Mouse (Mus musculus) gastrocnemius, adult 18-20 months (tissue): ENCODE data around the gene Tmem87b. TPM values are rescaled to one million over a fixed set of nuclear protein-coding genes. Genes with fewer than 3 reads are reported as not detected.

Source experiments
- DNase-seq: peaks from one replicate; pipeline ENCODE4 v3.0.0; 2021; ENCODE audit warnings: low spot score
- total RNA-seq, 2 experiments: library from RNA; stranded (reverse); gene quantifications; 2 replicates each; pipeline ENCODE4 v1.2.3; 2021

Gene Tmem87b
- total RNA-seq, 2 experiments from 2014 or later, result 13.3 to 14.9 TPM

DNA sequence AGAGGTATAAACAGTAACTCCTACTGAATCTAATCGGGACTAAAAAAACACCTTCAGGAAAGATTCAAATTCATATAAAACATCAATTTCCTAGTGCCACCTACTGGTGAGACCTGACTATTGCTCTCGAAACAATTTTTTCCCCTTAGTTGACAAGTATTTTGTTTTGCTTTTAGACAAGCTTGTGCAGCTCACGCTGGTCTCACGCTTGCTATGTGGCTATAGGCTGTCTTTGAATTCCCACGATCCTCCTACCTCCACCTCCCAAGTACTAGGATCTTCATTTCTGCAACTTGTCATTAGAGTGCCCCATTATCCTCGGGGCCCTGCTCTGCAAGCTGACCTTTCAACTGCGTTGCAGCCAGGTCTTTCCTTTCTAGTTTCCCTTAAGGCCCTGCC, 532 bp upstream of the Tmem87b start:
- DNase-seq, result peak; percentile 75

DNA sequence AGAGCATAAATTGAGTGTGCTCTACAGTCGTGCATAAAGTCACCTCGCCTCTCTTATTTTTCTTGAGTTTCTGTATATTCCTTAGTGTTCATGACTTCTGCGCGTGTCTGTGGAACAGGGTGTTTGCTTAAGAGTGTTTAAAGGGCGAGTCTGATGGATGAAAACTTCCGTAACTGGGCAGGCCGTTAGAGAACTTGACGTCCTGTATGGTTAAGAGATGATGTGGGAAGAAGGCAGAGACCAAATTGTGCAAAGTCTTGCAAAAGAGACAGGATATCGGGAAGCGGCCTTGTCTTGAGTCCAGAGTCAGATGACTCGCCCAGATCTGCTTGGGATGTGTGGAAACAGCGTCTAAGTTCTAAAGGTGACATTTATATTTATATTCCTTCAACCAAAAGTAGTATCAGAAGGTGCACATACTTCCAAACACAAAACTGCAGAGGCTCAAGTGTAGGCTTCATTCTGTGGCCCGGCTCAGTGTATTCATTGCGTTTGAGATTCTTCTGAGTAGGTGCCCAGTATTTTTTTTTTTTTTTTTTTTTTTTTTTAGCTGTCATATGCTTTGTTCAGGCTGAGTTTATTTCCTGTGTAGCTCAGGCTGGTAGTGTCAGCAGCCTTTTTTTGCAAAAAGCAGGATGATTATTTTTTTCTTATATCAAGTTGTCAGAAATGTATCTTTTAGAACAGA, 1.2 kb downstream of the Tmem87b start:
- DNase-seq, result peak; percentile 18

DNA sequence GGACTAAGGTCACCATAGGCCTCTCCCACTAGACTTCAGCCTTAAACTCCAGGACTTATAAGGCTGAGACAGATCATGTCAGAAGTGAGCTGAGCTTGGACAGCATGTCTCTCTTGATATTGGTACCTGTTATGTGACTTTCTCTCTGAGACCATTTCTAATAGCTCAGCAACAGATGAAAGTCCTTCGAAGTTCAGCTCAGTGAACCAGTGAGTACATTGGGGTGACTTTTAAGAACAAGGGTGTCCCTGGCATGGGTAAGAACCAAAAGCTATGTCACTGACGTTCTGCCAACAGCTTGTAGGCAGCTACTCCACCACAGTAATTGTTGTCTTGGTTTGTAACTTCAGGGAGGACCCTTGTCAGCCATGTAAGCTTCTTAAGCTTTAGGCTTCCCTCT, 2.7 kb downstream of the Tmem87b start:
- no peak for DNase-seq

DNA sequence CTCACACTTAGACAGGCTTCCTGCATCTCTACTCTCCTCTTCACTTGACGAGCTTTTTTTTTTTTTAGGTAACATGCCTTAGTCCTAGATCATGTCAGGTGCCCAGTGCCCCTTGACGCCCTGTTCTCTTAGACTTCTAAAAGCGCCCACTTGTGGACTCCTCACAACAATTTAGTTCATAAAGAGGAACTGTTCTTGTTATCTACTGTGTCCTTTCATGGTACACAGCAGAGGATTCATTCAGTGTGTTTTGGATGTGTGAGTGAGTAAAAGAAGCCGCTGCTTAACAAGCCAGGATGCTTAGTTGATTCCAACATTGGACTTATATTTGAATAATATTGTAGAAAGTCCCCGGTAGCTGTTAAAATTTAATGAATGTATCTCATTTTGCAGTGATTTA, 6.0 kb downstream of the Tmem87b start:
- DNase-seq, result no peak

DNA sequence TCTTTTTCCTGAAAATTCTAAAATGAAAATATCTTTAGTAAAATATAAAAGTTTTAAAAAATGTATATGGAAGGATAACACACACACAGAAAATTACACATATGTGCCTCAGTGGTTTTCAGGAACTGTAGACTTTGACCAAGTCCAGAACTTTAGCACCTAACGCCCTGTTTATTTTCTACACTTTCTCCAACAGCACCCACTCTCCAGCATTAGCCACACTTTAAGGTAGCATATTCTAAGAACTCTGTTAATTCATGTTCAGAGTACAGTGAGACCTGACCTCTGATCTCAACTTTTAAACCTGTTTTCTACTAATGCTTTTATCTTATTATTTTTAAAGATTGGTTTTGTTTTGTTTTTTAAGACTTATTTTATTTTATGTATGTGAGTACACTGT, 9.9 kb downstream of the Tmem87b start:
- DNase-seq, result no peak

DNA sequence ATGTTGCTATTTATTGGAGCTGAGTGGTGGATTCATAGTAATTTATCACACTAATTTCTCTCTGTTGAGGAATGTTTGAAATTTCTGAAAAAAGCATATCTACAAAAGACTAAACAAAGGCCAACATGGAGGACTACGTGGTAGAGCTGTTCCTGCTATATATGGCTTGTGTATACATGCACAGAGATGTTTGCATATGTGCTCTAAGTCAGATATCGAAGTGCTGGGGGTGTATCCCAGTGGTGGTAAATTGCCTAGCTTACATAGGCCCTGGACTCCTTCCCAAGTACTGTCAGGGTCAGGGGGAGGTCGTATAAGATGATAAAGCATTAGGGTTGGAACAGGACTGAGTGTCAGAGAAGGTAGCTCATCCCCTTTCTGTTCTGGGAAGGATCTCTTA, 14.7 kb downstream of the Tmem87b start:
- no peak for DNase-seq

DNA sequence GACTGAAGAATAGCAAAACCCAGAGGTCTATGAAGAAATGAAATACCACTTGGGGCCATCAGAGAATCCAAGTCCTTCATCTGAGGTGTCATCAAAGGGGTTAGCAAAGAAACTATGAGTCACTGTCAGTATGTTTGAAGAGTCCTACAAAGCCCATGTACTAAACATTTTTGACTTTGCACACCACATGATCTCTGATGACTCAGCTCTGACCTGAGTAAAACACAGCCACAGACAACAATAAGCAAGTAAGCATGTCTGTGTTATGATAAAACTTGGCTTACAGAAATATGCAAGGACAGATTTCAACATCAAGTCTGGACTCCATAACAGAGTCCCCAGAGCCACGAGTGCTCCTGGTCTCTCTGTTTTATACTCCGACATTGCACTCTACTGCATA, 15.1 kb downstream of the Tmem87b start:
- no peak for DNase-seq

DNA sequence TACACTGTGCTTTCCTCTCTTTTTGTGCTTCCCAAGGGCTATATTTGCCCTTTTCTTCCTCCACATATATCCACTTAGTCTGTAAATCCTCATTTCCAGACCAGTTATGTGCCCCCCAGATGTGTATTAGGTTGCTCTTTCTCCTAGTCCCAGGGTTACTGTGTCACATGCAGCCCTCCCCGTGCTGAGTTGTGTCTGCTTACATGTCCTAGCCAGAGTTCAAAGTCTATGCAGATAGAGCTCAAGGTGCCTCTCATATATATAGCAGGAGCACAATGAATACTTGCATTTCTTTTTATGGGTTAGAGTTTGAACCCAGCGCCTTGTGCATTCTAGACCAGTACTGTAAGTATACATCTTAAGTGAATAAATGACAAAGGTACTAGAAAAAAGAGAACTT, 15.5 kb downstream of the Tmem87b start:
- no peak for DNase-seq

DNA sequence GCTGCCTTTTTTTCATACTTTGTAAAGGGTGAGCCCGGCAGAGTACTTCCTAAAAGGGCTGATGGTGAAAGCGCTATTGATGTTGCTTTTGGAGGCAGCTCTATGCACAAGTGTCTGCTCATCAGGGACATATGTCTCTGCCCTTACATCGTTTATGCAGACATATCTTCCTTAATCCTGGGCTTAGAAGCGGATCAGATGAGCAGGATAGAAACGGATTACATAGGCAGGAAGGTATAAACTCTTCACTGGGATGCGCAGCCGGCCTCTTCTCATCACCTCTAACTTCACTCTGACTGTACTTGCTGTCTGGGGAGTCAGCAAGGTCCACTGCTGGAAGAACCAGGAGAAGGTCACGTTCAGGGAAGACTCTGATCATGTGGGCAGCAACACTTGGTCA, 19.6 kb downstream of the Tmem87b start:
- no peak for DNase-seq

DNA sequence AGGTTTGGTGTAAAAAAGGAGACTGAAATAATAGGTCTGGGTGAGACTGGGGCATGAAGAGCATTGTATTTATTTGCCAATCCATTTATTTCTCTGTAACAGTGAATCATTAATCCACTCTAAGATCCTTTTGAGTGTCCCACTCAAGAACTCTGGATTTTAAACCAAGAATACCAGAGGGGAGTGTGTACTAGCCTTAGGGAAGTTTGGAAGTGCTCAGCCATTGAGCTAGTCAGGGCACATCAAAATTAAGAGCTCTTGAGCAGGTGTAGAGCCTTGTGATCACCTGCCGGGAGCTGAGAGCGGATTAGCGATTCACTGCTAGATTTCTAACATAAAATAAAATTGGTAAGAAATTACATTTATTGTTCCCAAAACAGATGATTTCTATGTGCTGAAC, 20.7 kb downstream of the Tmem87b start:
- no peak for DNase-seq

DNA sequence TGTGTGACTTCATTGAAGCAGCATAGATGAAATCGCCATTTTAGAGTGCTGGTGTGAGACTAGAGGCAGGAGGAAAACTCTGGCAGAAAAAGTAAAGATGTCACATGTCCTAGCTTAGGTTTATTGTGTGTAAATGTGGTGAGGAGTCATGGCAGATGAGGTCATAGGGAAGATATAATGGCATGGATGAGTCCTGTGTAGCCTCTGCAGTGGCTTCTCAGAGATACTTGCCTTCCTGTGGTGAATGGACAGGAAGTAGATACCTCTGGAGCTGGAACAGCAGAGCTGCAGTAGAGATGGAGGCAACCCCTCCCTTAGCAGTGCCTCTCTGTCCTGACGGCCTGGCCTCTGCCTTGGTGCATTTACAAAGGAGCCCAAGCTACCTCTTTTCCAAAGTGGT, 21.6 kb downstream of the Tmem87b start:
- no peak for DNase-seq

DNA sequence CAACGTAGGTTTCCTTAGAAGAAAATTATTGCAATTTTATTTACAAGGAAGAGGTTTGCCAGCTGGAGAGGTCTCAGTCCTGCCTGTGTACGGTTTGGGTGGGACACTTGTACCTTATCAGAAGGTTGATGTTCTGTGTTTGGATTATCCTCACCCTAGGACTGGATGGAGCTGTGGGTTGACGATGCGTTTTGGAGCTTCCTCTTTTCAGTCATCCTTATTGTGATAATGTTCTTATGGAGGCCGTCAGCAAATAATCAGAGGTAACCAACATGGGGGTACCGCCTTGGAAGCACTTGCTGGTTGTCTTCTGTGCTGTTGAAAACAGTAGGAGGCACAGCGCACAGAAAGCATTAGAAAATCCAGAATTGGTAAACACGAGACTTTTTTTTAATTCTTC, 24.5 kb downstream of the Tmem87b start:
- no peak for DNase-seq

DNA sequence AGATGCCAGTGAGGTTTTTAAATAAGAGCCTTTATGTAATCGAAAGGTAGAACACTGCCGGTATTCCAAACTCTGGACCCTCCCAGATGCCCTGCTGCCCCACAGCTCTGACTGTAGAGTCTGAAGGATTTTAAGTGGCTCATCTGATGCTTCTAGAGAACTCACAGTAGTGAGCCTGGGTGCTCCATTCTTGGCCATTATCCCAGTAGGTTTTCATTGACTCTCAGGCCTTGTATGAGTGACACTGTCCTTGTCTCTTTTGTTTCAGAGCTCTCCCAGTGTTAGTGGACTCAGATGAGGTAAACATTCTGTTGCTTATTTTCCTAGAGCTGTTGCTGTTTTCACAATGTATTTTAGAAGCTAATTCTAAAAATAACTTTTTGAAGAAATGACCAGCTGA, 32.1 kb downstream of the Tmem87b start:
- DNase-seq, result no peak

DNA sequence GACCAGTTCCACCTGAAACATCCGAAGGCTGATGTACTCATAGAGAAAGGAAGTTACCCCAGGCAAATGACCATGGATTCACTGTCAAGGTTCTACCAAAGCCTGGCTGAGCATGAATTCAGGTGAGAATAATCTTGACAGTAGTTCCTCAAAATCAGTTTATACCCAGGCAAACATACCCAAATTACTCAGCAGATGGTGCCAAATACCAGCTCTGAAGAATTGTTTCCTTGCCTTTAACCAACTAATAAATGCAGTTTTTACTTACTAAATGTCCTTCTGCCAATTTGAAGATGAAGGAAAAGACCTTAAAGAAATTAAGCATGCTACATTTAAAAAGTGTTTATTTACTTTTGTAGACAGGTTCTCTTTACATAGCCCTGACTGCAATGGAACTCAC, 38.8 kb downstream of the Tmem87b start:
- no peak for DNase-seq

DNA sequence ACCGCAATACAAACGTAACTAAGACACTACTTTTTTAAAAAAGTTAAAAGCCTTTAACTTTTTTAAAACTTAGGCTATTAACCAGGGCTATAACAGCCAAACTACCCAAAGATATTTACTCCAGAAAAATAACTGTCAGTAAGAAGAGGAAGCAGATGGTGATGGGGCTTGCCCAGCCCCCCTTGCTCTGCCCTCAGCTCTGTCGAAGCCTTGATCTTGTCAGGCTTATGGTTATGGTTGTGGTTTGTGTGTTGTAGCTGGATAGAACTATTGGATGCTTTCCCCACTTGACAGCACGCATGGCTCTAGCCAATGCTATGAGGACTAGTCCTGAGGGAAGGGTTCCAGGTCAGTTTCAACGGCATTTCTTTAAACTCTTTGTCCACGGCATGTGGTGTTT, 41.0 kb downstream of the Tmem87b start:
- no peak for DNase-seq

DNA sequence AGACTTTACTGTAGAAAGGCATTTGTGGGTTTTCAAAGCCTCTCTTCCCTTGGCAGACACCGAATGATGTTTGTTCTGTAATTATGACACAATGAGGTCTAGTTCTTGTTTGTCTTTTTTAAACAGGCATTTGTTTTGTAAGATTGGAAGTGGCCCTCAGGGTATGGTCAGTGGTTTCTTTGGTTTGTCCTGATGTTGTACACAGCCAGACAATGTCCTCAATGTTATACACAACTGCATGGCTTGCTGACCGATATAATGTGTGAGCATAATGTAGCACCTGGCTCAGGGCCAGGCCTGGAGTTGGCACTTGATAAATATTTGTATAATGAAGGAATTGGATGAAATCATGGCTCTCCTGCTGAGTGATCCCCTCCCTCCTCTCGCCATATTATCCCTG, 41.9 kb downstream of the Tmem87b start:
- DNase-seq, result no peak

DNA sequence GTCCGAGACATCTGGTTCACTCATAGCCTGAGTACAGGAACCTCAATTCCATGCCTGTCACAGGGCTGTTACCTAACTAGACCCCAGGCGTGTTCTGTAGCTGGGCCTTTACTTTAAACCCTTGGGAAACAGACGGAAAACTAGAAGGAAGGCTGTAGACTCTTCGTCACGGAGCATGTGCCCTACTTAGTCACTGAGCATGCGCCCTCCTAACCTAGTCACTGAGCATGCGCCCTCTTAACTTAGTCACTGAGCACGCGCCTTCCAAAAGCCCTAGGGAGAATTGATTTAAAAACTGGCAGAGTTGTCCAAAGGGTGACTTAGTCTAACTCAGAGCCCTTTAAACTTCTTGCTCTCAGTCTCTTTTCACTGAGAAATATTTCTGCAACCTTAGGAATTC, 44.7 kb downstream of the Tmem87b start, which contains the start of gene Fbln7:
TSS of gene Fbln7 (plus strand) at position 346 of the 400 bp plus-strand sequence.
- no peak for DNase-seq

DNA sequence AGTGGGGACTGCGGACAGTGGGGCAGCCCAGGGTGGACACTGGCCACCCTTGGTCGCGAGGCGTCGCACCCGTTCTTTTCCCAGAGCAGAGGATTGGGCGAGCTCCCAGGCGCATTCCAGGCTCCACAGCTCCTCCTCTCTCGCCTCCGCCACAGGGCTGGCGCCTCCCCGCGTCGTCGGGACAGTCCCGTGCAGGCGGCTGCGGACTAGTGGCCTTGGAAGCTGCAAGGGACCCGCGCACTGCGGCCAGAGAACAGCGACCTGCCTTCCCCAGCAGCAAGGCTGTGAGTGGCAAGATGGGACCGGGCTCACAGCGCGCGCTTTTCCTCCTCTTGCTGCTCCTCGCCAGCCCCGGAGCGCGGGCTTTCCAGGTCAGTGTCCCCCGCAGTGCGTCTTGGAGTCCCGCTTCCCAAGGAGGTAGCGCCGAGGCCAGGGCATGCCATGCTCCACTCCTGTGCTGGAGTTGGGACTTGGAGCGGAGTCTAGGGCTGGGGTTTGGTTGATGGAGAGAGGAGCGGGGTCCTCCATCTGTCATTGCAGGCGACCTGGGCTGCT, 45.9 kb downstream of the Tmem87b start:
- peak; percentile 45 for DNase-seq

DNA sequence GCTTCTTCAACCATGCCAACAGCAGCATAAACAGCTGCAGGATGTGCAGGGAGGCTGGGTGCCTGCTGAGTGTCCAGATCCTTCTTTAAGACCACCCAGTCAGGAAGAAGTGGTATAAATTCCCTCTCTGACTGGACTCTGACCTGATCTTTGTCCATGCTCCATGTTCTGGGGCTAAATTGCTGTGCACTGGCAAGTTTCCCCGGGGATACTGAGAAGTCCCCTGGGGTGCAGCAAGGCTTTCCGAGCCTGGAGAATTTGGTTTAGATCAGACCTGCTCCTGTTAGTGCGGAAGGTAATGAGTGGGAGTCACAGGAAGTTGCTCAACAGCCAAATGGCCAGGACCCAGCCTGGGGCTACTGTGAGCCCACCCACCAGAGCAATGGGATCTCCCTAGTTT, 47.1 kb downstream of the Tmem87b start:
- no peak for DNase-seq

DNA sequence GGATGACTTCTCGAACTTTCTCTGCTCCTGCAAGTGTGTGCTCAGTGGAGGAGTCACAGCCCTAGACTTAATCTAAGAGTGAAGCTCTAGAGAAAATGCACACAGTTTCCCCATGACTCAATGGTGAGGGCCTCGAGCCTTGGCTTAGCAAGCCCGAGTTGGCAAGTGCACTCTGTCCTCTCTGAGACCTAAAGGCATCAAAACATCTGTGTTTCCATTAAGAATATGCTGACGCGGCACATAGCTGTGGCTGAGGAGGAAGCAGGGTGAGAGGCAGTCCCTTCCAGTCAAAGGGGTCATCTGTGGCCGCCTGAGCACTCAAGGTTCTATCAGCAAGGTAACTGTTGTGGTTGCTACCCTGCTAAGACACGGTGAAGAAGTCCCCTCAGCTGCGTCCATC, 53.7 kb downstream of the Tmem87b start:
- peak; percentile 20 for DNase-seq

DNA sequence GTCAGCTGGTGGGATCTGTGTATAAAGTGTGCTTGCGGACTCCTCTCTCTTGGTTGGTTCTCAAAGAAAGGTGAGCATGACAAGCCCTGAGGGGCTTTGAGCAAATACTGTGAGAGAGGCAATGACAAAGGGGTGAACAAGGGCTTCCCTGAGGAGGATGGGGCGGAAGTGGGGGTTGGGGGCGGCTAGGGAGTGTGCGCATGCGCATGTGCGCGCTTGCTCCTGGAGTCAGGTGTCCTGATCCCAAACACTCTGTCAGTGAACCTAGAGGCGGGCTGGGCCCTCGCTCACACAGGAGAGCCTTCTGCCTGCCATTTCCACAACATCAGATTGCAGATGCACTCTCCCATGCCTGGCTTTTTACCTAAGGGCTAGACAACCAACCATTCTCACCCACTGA, 54.3 kb downstream of the Tmem87b start:
- no peak for DNase-seq

DNA sequence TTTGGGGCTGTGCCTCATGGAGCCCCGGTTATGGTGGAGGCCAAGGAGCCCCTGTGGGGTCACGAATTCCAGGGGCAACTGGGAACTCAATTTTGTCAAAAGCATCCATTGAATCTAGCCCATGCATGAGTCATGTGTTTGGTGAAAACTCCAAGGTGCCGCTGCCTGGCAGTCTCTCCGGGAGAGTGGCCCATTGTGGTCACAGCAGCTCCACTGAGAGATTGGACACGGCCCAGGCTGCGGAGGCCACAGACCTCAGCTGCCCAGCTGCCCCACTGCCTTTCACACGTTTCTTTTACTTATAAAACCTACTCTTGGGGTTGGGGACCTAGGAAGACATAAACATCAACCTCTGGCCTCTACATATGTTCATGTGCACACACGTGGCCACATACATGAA, 57.6 kb downstream of the Tmem87b start:
- DNase-seq, result no peak

DNA sequence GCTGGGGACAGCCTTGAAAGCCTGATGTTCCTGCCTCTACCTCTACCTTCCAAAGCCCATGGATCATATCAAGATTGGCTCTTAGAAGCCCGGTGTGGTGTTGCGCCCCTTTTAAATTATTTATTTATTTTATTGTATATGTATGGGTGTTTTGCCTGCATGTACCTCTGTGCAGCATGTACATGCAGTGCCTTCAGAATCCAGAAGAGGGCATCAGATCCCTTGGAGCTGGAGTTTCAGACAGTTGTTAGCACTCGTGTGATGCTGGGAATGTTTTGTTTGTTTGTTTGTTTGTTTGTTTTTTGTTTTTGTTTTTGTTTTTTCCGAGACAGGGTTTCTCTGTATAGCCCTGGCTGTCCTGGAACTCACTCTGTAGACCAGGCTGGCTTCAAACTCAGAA, 63.3 kb downstream of the Tmem87b start:
- no peak for DNase-seq
